Mouse (Mus musculus): ENCODE measurements around the gene Serpinb3a. TPM values are rescaled to one million over a fixed set of nuclear protein-coding genes. Genes with fewer than 3 reads are reported as not detected.
"Not testable (repeated sequence)": the region's sequence is repeated elsewhere in the genome, so short reads cannot be mapped to it uniquely, and the experiment has no call there.

Gene Serpinb3a
- 0.12 TPM in 1 of 2 replicates, not detected in the other for total RNA-seq (2014; rRNA removed; ENCODE audit: low replicate concordance)
- polyA plus RNA-seq (2015; fragmentation: Nextera tagmentation; extraction: Ambion mirVana): not detected in 2 replicates

DNA sequence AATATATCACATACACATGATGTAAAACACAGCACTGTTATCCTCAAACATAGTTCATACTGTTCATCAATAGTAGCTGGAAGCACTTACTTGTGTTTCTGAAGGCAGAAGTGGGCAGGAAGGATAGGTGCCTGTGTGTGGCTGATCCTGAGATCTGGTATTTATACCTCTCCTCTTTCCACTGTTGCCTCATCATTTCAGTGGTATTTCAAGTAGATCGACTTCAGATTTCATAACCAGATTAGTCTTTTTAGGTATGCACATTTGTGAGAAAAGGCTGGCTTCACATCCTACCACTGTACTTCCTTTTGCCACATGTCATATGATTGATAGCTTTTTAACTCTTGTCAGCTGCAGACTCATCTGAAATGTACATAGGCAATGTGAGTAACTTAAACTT lies at the start of gene Serpinb3a:
Gene Serpinb3a, minus strand, starts transcription at position 101 of the 400 bp plus-strand sequence.
- ATAC-seq (ENCODE audit: insufficient read depth, low read depth) (no peak), DNase-seq (ENCODE audit: low spot score) (no peak)
- H3K9ac ChIP-seq (replicated peaks; ENCODE audit: low read depth, low read length): no peak within 1 kb of the TSS
- H3K4me3 ChIP-seq (ENCODE audit: low read depth, low read length): no peak within 1 kb of the TSS
- no peak within 1 kb of the TSS for H3K4me2 ChIP-seq (ENCODE audit: low read depth, low read length)
- H3K9me3 ChIP-seq (replicated peaks; ENCODE audit: control insufficient read depth, low read length): no peaks in the 10 kb centered on the region
- 54% methylated on average over 1 of the region's 1 CpGs for WGBS
- no peaks in the 10 kb centered on the region for H3K36me3 ChIP-seq (replicated peaks; ENCODE audit: control insufficient read depth, insufficient read depth, low read length)
- TF ChIP-seq CTCF (IDR thresholded peaks at IDR 0.05; ENCODE audit: low read depth): no peak
- no peak for TF ChIP-seq EP300 (IDR thresholded peaks at IDR 0.05; ENCODE audit: low read depth)
- H3K27ac ChIP-seq (ENCODE audit: low read depth): no peak within 1 kb of the TSS
- no peaks in the 10 kb centered on the region for H3K27me3 ChIP-seq (ENCODE audit: control insufficient read depth, insufficient read depth, low read length)
- H3K4me1 ChIP-seq (ENCODE audit: control insufficient read depth, insufficient read depth): no peaks in the 10 kb centered on the region

DNA sequence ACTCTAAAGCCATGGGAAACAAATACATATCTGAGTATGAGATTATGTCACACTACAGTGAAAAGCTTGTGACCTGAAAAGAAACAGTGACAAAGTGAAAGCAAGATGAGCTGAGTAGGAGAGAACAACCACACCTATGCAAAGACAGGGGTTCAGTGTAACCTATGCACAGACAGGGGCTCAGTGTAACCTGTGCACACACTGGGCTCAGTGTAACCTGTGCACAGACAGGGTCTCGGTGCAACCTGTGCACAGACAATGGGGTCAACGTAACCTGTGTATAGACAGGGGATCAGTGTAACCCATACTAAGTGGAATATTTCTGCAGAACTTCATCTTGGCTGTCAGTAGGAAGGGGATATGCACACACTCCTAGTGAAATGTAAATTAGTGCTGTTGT lies 46.3 kb upstream of the Serpinb3a start:
- WGBS: 70% methylated on average over 2 of the region's 2 CpGs
- Histone ChIP-seq H3K9me3 (replicated peaks; ENCODE audit: control insufficient read depth, low read length) (no peaks in the 10 kb centered on the region), H3K27me3 (ENCODE audit: control insufficient read depth, insufficient read depth, low read length) (no peaks in the 10 kb centered on the region), H3K4me1 (ENCODE audit: control insufficient read depth, insufficient read depth) (no peaks in the 10 kb centered on the region), H3K4me2 (ENCODE audit: low read depth, low read length) (no peak overlapping the region), H3K36me3 (replicated peaks; ENCODE audit: control insufficient read depth, insufficient read depth, low read length) (no peaks in the 10 kb centered on the region), H3K4me3 (ENCODE audit: low read depth, low read length) (no peak overlapping the region), H3K27ac (ENCODE audit: low read depth) (no peak overlapping the region), H3K9ac (replicated peaks; ENCODE audit: low read depth, low read length) (no peak overlapping the region)
- TF ChIP-seq EP300 (IDR thresholded peaks at IDR 0.05; ENCODE audit: low read depth): no peak
- TF ChIP-seq CTCF (IDR thresholded peaks at IDR 0.05; ENCODE audit: low read depth): no peak
- DNase-seq (ENCODE audit: low spot score): no peak
- ATAC-seq (ENCODE audit: insufficient read depth, low read depth): no peak

DNA sequence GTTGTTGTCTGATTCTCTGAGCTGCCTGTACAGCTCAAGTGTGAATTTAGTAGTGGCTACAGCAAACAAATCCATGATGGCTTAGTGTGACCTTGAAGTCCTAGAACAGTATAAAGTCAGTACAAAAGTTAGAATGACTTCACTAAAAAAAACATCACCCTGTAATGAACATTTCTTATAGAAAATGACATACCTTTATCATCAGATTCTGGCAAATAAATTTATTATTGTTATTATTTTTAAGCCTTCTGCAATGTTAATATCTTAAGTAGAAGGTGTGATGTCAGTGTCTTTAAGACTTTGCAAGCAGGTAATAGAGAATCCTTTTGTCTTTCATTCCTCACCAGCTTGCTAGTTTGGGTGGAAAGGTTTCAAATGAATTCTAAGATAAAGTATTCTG lies 31.3 kb upstream of the Serpinb3a start, which contains the start of gene Serpinb3d:
Gene Serpinb3d, minus strand, starts transcription at position 101 of the 400 bp plus-strand sequence.
- Histone ChIP-seq H3K4me3 (ENCODE audit: low read depth, low read length) (no peak within 1 kb of the TSS), H3K36me3 (replicated peaks; ENCODE audit: control insufficient read depth, insufficient read depth, low read length) (no peaks in the 10 kb centered on the region), H3K4me2 (ENCODE audit: low read depth, low read length) (no peak within 1 kb of the TSS), H3K9me3 (replicated peaks; ENCODE audit: control insufficient read depth, low read length) (no peaks in the 10 kb centered on the region), H3K27me3 (ENCODE audit: control insufficient read depth, insufficient read depth, low read length) (no peaks in the 10 kb centered on the region), H3K9ac (replicated peaks; ENCODE audit: low read depth, low read length) (no peak within 1 kb of the TSS), H3K4me1 (ENCODE audit: control insufficient read depth, insufficient read depth) (no peaks in the 10 kb centered on the region), H3K27ac (ENCODE audit: low read depth) (no peak within 1 kb of the TSS)
- no peak for DNase-seq (ENCODE audit: low spot score)
- TF ChIP-seq EP300 (IDR thresholded peaks at IDR 0.05; ENCODE audit: low read depth) (no peak), CTCF (IDR thresholded peaks at IDR 0.05; ENCODE audit: low read depth) (no peak)
- ATAC-seq (ENCODE audit: insufficient read depth, low read depth): no peak

DNA sequence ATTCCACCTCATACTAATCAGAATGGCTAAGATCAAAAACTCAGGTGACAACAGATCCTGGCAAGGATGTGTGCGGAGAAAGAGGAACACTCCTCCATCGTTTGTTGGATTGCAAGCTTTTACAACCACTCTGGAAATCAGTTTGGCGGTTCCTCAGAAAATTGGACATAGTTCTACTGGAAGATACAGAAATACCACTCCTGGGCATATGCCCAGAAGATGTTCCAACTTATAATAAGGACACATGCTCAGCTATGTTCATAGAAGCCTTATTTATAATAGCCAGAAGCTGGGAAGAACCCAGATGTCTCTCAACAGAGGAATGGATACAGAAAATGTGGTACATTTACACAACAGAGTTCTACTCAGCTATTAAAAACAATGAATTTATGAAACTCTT lies 17.9 kb downstream of the Serpinb3a start:
- not testable (repeated sequence) for H3K9ac ChIP-seq (replicated peaks; ENCODE audit: low read depth, low read length); H3K4me1 ChIP-seq (ENCODE audit: control insufficient read depth, insufficient read depth); DNase-seq (ENCODE audit: low spot score); H3K4me2 ChIP-seq (ENCODE audit: low read depth, low read length); H3K27me3 ChIP-seq (ENCODE audit: control insufficient read depth, insufficient read depth, low read length); H3K9me3 ChIP-seq (replicated peaks; ENCODE audit: control insufficient read depth, low read length); H3K4me3 ChIP-seq (ENCODE audit: low read depth, low read length); H3K27ac ChIP-seq (ENCODE audit: low read depth); H3K36me3 ChIP-seq (replicated peaks; ENCODE audit: control insufficient read depth, insufficient read depth, low read length); ATAC-seq (ENCODE audit: insufficient read depth, low read depth)
- WGBS: 74% methylated on average over 3 of the region's 3 CpGs

DNA sequence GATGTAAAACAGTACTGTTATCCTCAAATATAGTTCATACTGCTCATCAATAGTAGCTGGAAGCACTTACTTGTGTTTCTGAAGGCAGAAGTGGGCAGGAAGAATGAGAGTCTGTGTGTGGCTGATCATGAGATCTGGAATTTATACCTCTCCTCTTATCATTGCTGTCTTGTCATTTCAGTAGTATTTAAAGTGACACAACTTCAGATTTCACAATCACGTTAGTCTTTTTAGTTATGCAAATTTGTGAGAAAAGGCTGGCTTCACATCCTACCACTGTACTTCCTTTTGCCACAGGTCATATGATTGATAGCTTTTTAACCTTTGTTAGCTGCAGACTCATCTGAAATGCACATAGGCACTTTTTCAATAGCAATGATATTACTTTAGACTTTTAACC lies 26.2 kb downstream of the Serpinb3a start:
- H3K4me2 ChIP-seq (ENCODE audit: low read depth, low read length): no peak overlapping the region
- no peak overlapping the region for H3K9ac ChIP-seq (replicated peaks; ENCODE audit: low read depth, low read length)
- no peak for TF ChIP-seq EP300 (IDR thresholded peaks at IDR 0.05; ENCODE audit: low read depth)
- H3K4me3 ChIP-seq (ENCODE audit: low read depth, low read length): no peak overlapping the region
- H3K27me3 ChIP-seq (ENCODE audit: control insufficient read depth, insufficient read depth, low read length): no peaks in the 10 kb centered on the region
- ATAC-seq (ENCODE audit: insufficient read depth, low read depth) (no peak), DNase-seq (ENCODE audit: low spot score) (no peak)
- no peaks in the 10 kb centered on the region for H3K4me1 ChIP-seq (ENCODE audit: control insufficient read depth, insufficient read depth)
- 34% methylated on average over 1 of the region's 1 CpGs for WGBS
- no peaks in the 10 kb centered on the region for H3K36me3 ChIP-seq (replicated peaks; ENCODE audit: control insufficient read depth, insufficient read depth, low read length)
- no peak overlapping the region for H3K27ac ChIP-seq (ENCODE audit: low read depth)
- H3K9me3 ChIP-seq (replicated peaks; ENCODE audit: control insufficient read depth, low read length): no peaks in the 10 kb centered on the region

DNA sequence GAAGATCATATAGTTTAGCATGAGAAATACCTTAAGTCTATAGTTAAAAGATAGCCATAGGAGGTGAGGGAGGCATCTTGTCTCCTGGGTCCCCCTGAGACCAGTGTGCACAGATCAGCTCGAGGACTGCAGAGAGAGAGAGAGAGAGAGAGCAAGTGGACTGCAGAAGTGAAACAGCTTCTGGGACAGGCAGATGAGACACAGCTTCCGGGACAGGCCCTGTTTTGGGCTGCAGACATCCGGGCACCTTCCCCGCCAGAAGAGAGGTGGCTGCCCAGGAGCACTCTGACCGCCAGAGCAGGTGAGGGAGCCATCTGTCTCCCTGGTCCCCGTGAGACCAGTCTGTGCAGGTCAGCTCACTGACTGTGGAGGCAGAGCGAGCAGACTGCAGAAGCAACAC lies 36.9 kb downstream of the Serpinb3a start:
- WGBS: 74% methylated on average over 7 of the region's 7 CpGs
- no peak overlapping the region for H3K27ac ChIP-seq (ENCODE audit: low read depth)
- no peaks in the 10 kb centered on the region for H3K27me3 ChIP-seq (ENCODE audit: control insufficient read depth, insufficient read depth, low read length)
- no peak overlapping the region for H3K4me2 ChIP-seq (ENCODE audit: low read depth, low read length)
- no peaks in the 10 kb centered on the region for H3K9me3 ChIP-seq (replicated peaks; ENCODE audit: control insufficient read depth, low read length)
- DNase-seq (ENCODE audit: low spot score) (no peak), ATAC-seq (ENCODE audit: insufficient read depth, low read depth) (no peak)
- no peak overlapping the region for H3K9ac ChIP-seq (replicated peaks; ENCODE audit: low read depth, low read length)
- H3K4me3 ChIP-seq (ENCODE audit: low read depth, low read length): no peak overlapping the region
- no peaks in the 10 kb centered on the region for H3K36me3 ChIP-seq (replicated peaks; ENCODE audit: control insufficient read depth, insufficient read depth, low read length)
- TF ChIP-seq EP300 (IDR thresholded peaks at IDR 0.05; ENCODE audit: low read depth): no peak
- TF ChIP-seq CTCF (IDR thresholded peaks at IDR 0.05; ENCODE audit: low read depth): no peak
- no peaks in the 10 kb centered on the region for H3K4me1 ChIP-seq (ENCODE audit: control insufficient read depth, insufficient read depth)

Measured in heart, postnatal 0 days (tissue).